In the genomic region with DNA sequence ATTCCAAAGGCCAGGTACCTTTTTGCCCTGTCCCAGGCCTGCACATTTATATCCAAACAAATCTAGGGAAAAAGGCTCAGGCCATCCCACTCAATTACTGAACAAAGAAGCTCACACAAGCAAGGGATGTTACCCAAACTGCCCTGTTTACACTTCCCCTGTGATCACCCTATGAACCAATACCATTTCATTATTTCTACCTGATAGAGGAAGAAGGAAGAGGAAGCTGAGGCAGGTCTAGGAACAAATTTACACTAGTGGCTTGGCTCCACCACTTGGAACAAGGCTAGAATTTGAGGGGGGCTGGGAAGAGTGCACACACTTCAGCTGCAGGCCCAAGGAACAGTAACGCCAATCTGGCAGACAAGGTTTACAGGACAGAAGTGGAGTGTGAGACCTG, we compare ENCODE assay signal across 9 mouse cellular contexts.
"Had no signal": no experiment of that assay in that cellular context is flagged by ENCODE, and none has a peak within 500 bp of the region (broad histone marks: within the 10 kb centered on the region; RNA-seq: fewer than 3 reads in every experiment).

No protein-coding gene starts in this region.

- H3K9me3 ChIP-seq: kidney, embryonic 15.5 days; liver, embryonic 13.5 days; neural tube, embryonic 12.5 days; neural tube, embryonic 15.5 days had no signal

- H3K4me3 ChIP-seq: kidney, embryonic 15.5 days; left cerebral cortex, adult 2 months; liver, embryonic 13.5 days; neural tube, embryonic 12.5 days; neural tube, embryonic 15.5 days had no signal

- H3K4me1 ChIP-seq: neural tube, embryonic 12.5 days had no signal

- H3K27ac ChIP-seq: kidney, embryonic 15.5 days; liver, embryonic 13.5 days; neural tube, embryonic 12.5 days; neural tube, embryonic 15.5 days had no signal

- DNase-seq: layer of hippocampus, postnatal 36 days; liver, embryonic 13.5 days; midbrain, embryonic 14.5 days; thymus, adult 18-20 months; thymus, postnatal 4 days had no signal

- H3K27me3 ChIP-seq: kidney, embryonic 15.5 days; liver, embryonic 13.5 days; neural tube, embryonic 12.5 days; neural tube, embryonic 15.5 days had no signal

- H3K9ac ChIP-seq: kidney, embryonic 15.5 days; liver, embryonic 13.5 days; neural tube, embryonic 12.5 days; neural tube, embryonic 15.5 days had no signal
